Mouse (Mus musculus) CH12.LX (cell line): ENCODE data around the gene Higd1a. TPM values are rescaled to one million over a fixed set of nuclear protein-coding genes. Genes with fewer than 3 reads are reported as not detected.

Experiments
- DNase-seq: peaks from one replicate; pipeline ENCODE4 v3.0.0-alpha.2; 2013; ENCODE audit errors: extremely low read depth
- H3K27ac ChIP-seq: 2 replicates; pipeline ENCODE4 v1.5.1; 2012; ENCODE audit warnings: low read depth, mild to moderate bottlenecking, control low read depth, moderate library complexity; ENCODE audit not compliant: insufficient read depth
- H3K27me3 ChIP-seq: replicated peaks from 2 replicates; pipeline ENCODE3; 2012; ENCODE audit warnings: inconsistent platforms
- H3K36me3 ChIP-seq, 2 experiments: replicated peaks in 1 of 2; 2 replicates each; pipeline versions ENCODE3 to v1.6.1; 2012; ENCODE audit warnings: inconsistent platforms in 1 of 2, low read length in 1 of 2, mild to moderate bottlenecking in 1 of 2, mixed read lengths in 1 of 2, moderate library complexity in 1 of 2; ENCODE audit not compliant: control insufficient read depth in 1 of 2, insufficient read depth in 1 of 2
- H3K4me1 ChIP-seq, 2 experiments: 2 replicates each; pipeline ENCODE4 v1.6.1; 2012; ENCODE audit warnings: inconsistent platforms in 1 of 2, moderate library complexity in 1 of 2; ENCODE audit not compliant: insufficient read depth in 2 of 2, control insufficient read depth in 1 of 2
- H3K4me2 ChIP-seq: 2 replicates; pipeline ENCODE4 v1.6.1; 2012; ENCODE audit warnings: low read depth, mild to moderate bottlenecking, control low read depth; ENCODE audit not compliant: poor library complexity, insufficient read depth, severe bottlenecking
- H3K4me3 ChIP-seq, 3 experiments: fragments of 150-350 bp in 1 of 3; sonication (generic) in 1 of 3; replicated peaks in 1 of 3; 2 replicates each; pipeline versions ENCODE3 to v1.5.1; 2011 to 2012; ENCODE audit warnings: low read depth in 2 of 3, low read length in 2 of 3, mild to moderate bottlenecking in 2 of 3, moderate library complexity in 2 of 3, control low read depth in 1 of 3, improper control_type of control experiment in 1 of 3, inconsistent platforms in 1 of 3, mixed read lengths in 1 of 3; ENCODE audit not compliant: poor library complexity in 1 of 3
- H3K79me2 ChIP-seq: replicated peaks from 2 replicates; pipeline ENCODE4 v1.6.1; 2012; ENCODE audit warnings: mild to moderate bottlenecking, moderate library complexity; ENCODE audit not compliant: control insufficient read depth, poor library complexity, insufficient read depth, severe bottlenecking; ENCODE audit errors: extremely low read depth
- H3K9ac ChIP-seq: 2 replicates; pipeline ENCODE4 v1.6.1; 2012; ENCODE audit warnings: low read depth, mild to moderate bottlenecking, control low read depth, moderate library complexity; ENCODE audit not compliant: insufficient read depth
- H3K9me3 ChIP-seq: replicated peaks from 2 replicates; pipeline ENCODE3; 2012; ENCODE audit warnings: low read length, inconsistent platforms, mixed read lengths
- CHD2 ChIP-seq: IDR thresholded peaks from 2 replicates; pipeline ENCODE4 v1.6.1; 2011; ENCODE audit warnings: low read length, improper control_type of control experiment
- CTCF ChIP-seq, 2 experiments: IDR thresholded peaks in 1 of 2; conservative IDR thresholded peaks in 1 of 2; 2 replicates each; pipeline ENCODE4 v1.5.1; 2011 to 2012; ENCODE audit warnings: low read depth in 2 of 2, low read length in 2 of 2, improper control_type of control experiment in 1 of 2, inconsistent platforms in 1 of 2, mild to moderate bottlenecking in 1 of 2, moderate library complexity in 1 of 2
- EP300 ChIP-seq: IDR thresholded peaks from 2 replicates; pipeline ENCODE4 v1.6.1; 2011; ENCODE audit warnings: low read length, improper control_type of control experiment
- ETS1 ChIP-seq: conservative IDR thresholded peaks from 2 replicates; pipeline ENCODE4 v1.6.1; 2012; ENCODE audit warnings: low read depth, mild to moderate bottlenecking, inconsistent platforms, low read length, improper control_type of control experiment, moderate library complexity
- GABPA ChIP-seq: IDR thresholded peaks from 2 replicates; pipeline ENCODE4 v1.6.1; 2012; ENCODE audit warnings: low read depth, low read length, improper control_type of control experiment, inconsistent platforms; ENCODE audit not compliant: insufficient replicate concordance
- HCFC1 ChIP-seq: IDR thresholded peaks from 2 replicates; pipeline ENCODE4 v1.6.1; 2012; ENCODE audit warnings: low read depth, mild to moderate bottlenecking, inconsistent platforms, low read length, improper control_type of control experiment
- IRF4 ChIP-seq: IDR thresholded peaks from 2 replicates; pipeline ENCODE4 v1.6.1; 2014; ENCODE audit warnings: low read depth, mild to moderate bottlenecking, inconsistent platforms, low read length, improper control_type of control experiment
- JUN ChIP-seq: IDR thresholded peaks from 2 replicates; pipeline ENCODE4 v1.6.1; 2011; ENCODE audit warnings: low read depth, mild to moderate bottlenecking, low read length, improper control_type of control experiment, moderate library complexity; ENCODE audit not compliant: insufficient read depth
- KAT2A ChIP-seq: IDR thresholded peaks from 2 replicates; pipeline ENCODE4 v1.6.1; 2012; ENCODE audit warnings: low read length, improper control_type of control experiment, inconsistent platforms; ENCODE audit not compliant: insufficient replicate concordance
- MAX ChIP-seq: IDR thresholded peaks from 2 replicates; pipeline ENCODE4 v1.6.1; 2011; ENCODE audit warnings: low read length, improper control_type of control experiment
- MAZ ChIP-seq: IDR thresholded peaks from 2 replicates; pipeline ENCODE4 v1.6.1; 2012; ENCODE audit warnings: low read depth, mild to moderate bottlenecking, inconsistent platforms, low read length, improper control_type of control experiment, moderate library complexity
- MEF2A ChIP-seq: IDR thresholded peaks from 2 replicates; pipeline ENCODE4 v1.6.1; 2014; ENCODE audit warnings: low read depth, mild to moderate bottlenecking, inconsistent platforms, low read length, improper control_type of control experiment, borderline replicate concordance
- MXI1 ChIP-seq: IDR thresholded peaks from 2 replicates; pipeline ENCODE4 v1.6.1; 2011; ENCODE audit warnings: mild to moderate bottlenecking, low read depth, low read length, improper control_type of control experiment
- MYC ChIP-seq: IDR thresholded peaks from 2 replicates; pipeline ENCODE4 v1.6.1; 2011; ENCODE audit warnings: low read depth, mild to moderate bottlenecking, improper control_type of control experiment, low read length
- PAX5 ChIP-seq: IDR thresholded peaks from 2 replicates; pipeline ENCODE4 v1.6.1; 2012; ENCODE audit warnings: low read length, inconsistent platforms, mixed read lengths
- POLR2A ChIP-seq: IDR thresholded peaks from 2 replicates; pipeline ENCODE4 v1.6.1; 2011; ENCODE audit warnings: low read depth, mild to moderate bottlenecking, improper control_type of control experiment, low read length
- POLR2AphosphoS2 ChIP-seq: IDR thresholded peaks from 2 replicates; pipeline ENCODE4 v1.6.1; 2011; ENCODE audit warnings: low read depth, low read length, improper control_type of control experiment
- RAD21 ChIP-seq: IDR thresholded peaks from 2 replicates; pipeline ENCODE4 v1.6.1; 2011; ENCODE audit warnings: low read depth, mild to moderate bottlenecking, low read length, improper control_type of control experiment, moderate library complexity
- SIN3A ChIP-seq: IDR thresholded peaks from 2 replicates; pipeline ENCODE4 v1.6.1; 2012; ENCODE audit warnings: low read length, improper control_type of control experiment, inconsistent platforms
- TCF12 ChIP-seq: IDR thresholded peaks from 2 replicates; pipeline ENCODE4 v1.6.1; 2014; ENCODE audit warnings: low read depth, mild to moderate bottlenecking, inconsistent platforms, low read length, improper control_type of control experiment
- USF2 ChIP-seq: conservative IDR thresholded peaks from 2 replicates; pipeline ENCODE4 v1.6.1; 2011; ENCODE audit warnings: low read depth, low read length, improper control_type of control experiment
- ZC3H11A ChIP-seq: IDR thresholded peaks from 2 replicates; pipeline ENCODE4 v1.6.1; 2012; ENCODE audit warnings: low read depth, mild to moderate bottlenecking, inconsistent platforms, low read length, improper control_type of control experiment
- ZKSCAN1 ChIP-seq: IDR thresholded peaks from 2 replicates; pipeline ENCODE4 v1.6.1; 2012; ENCODE audit warnings: low read depth, inconsistent platforms, low read length, improper control_type of control experiment, borderline replicate concordance
- ZNF384 ChIP-seq: IDR thresholded peaks from 2 replicates; pipeline ENCODE4 v1.6.1; 2012; ENCODE audit warnings: low read depth, low read length, improper control_type of control experiment, inconsistent platforms
- dilution Hi-C: fragments of 300-500 bp; cut with MboI; formaldehyde crosslinking; loops from 2 replicates; pipeline ENCODE4 v1.14.3; 2020; ENCODE audit warnings: low sequenced_read_pairs; ENCODE audit not compliant: extremely low pct_unique_long_range_greater_than_20kb, extremely low pct_ligation_motif_present
- in situ Hi-C: fragments of 300-500 bp; cut with MboI; formaldehyde crosslinking; loops from 3 replicates; pipeline ENCODE4 v1.14.3; 2019; ENCODE audit warnings: low sequenced_read_pairs, low pct_ligation_motif_present, low pct_unique_long_range_greater_than_20kb, mixed read lengths
- polyA plus RNA-seq: library from polyadenylated mRNA; unstranded; fragments of >175 nt; gene quantifications from 2 replicates; pipeline ENCODE4 v1.2.1, GENCODE M21; 2012; ENCODE audit warnings: low read depth; ENCODE audit not compliant: insufficient read length
- total RNA-seq, 2 experiments: library from RNA; depleted of rRNA; stranded (reverse); fragments of 300-350 nt in 1 of 2; fragments of >200 nt in 1 of 2; gene quantifications; 2 replicates each; pipeline ENCODE4 v1.2.3; 2012 to 2014

Gene Higd1a
- total and polyA plus RNA-seq, 3 experiments, result 75.4 to 132 (median 93.2) TPM

DNA sequence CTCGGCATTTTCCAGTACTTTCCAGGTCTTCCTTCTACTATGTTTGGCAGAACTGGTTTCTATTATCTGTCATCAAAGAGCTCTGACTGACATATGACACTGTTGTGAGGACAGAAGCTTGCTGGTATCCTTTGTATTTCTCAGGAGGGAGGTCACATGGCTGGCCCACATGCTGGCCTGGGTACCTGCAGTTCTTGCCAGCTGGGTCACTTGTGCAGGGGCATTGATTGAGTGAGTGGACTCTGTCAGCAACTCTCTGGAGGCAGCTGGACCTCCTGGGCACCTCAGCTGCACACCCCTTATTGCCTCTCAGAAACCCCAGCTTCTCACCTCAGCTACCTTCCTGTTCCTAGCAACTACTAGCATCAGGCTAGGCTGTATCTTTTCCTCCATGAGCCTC, 50.6 kb downstream of the Higd1a start:
- no peak overlapping the region for H3K9ac ChIP-seq
- TF ChIP-seq JUN (no peak), TCF12 (no peak), EP300 (no peak), PAX5 (no peak), SIN3A (no peak), MAX (no peak), ZKSCAN1 (no peak), GABPA (no peak), POLR2AphosphoS2 (no peak), ETS1 (no peak), IRF4 (no peak), USF2 (no peak), MXI1 (no peak), HCFC1 (no peak), MEF2A (no peak), CTCF (conservative IDR thresholded peaks at IDR 0.05 in 1 of 2, IDR thresholded peaks at IDR 0.05 in 1 of 2; ENCODE audit: low read depth in 2 of 2, low read length in 2 of 2) (no peak), POLR2A (no peak)
- in situ Hi-C loops, result no loop called here
- H3K4me1 ChIP-seq, result no peaks in the 10 kb centered on the region
- H3K9me3 ChIP-seq, result no peaks in the 10 kb centered on the region
- H3K27me3 ChIP-seq, result peaks cover 63% of the 10 kb centered on the region
- H3K27ac ChIP-seq, result no peak overlapping the region
- no peaks in the 10 kb centered on the region for H3K36me3 ChIP-seq
- dilution Hi-C loops, result no loop called here
- no peak overlapping the region for H3K4me2 ChIP-seq
- DNase-seq, result no peak
- no peaks in the 10 kb centered on the region for H3K79me2 ChIP-seq
- no peak overlapping the region for H3K4me3 ChIP-seq

DNA sequence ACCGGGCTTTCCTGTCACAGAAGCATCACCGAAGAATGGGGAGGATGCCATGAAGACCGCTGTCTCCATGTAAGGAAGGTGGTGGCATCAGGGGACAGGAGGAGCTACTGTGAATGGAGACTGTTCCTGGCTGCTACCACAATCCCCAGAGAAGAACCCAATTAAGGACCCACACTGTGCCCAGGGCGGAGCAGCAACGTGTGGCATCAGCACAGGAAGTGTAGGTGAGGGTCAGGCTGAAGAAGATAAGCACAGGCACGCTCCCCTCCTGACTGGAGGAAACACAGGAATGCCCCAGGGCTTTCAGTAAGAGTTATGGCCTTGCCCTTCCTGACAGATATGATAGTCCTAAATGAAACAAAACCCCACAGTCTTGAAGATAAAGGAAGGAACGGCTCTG, 55.4 kb downstream of the Higd1a start:
- no peaks in the 10 kb centered on the region for H3K79me2 ChIP-seq
- no peaks in the 10 kb centered on the region for H3K36me3 ChIP-seq
- H3K27ac ChIP-seq, result no peak overlapping the region
- peaks cover 63% of the 10 kb centered on the region for H3K27me3 ChIP-seq
- TF ChIP-seq ZNF384 (no peak), MAX (no peak), ZC3H11A (no peak), CTCF (conservative IDR thresholded peaks at IDR 0.05 in 1 of 2, IDR thresholded peaks at IDR 0.05 in 1 of 2; ENCODE audit: low read depth in 2 of 2, low read length in 2 of 2) (no peak), MAZ (no peak), MYC (no peak), MXI1 (no peak), KAT2A (no peak), RAD21 (no peak), POLR2AphosphoS2 (no peak), CHD2 (no peak)
- H3K4me3 ChIP-seq, result no peak overlapping the region
- no peaks in the 10 kb centered on the region for H3K9me3 ChIP-seq
- in situ Hi-C loops, result no loop called here
- dilution Hi-C loops, result no loop called here
- H3K4me1 ChIP-seq, result no peaks in the 10 kb centered on the region; a peak in 1 of 4 replicates
- H3K4me2 ChIP-seq, result no peak overlapping the region
- no peak overlapping the region for H3K9ac ChIP-seq
- no peak for DNase-seq
